Mouse (Mus musculus): ENCODE measurements around the gene Ptchd4. TPM values are rescaled to one million over a fixed set of nuclear protein-coding genes. Genes with fewer than 3 reads are reported as not detected.

Gene Ptchd4
- polyA plus RNA-seq (2016; fragmentation: Nextera tagmentation; extraction: Ambion mirVana), result 4.2 and 4.6 TPM in 2 replicates

GRCm38 (mm10) chr17:42315669-42316611 is at the start of gene Ptchd4:
Gene Ptchd4 (plus strand): TSS chr17:42315947.
- H3K4me1 ChIP-seq, result peaks cover 24% of the 10 kb centered on the region
- H3K27ac ChIP-seq, result peak within 1 kb of the TSS; percentile 89
- under 1% methylated on average over 54 of the region's 56 CpGs for WGBS
- H3K4me3 ChIP-seq, result peak within 1 kb of the TSS; percentile 72
- peaks cover 18% of the 10 kb centered on the region for H3K27me3 ChIP-seq (ENCODE audit: poor library complexity, severe bottlenecking)
- no peaks in the 10 kb centered on the region for H3K9me3 ChIP-seq
- no peaks in the 10 kb centered on the region for H3K36me3 ChIP-seq (replicated peaks)
- peak; percentile 54 for DNase-seq (ENCODE audit: extremely low spot score, low spot score)

GRCm38 (mm10) chr17:42276861-42277260 is 38.9 kb upstream of the Ptchd4 start:
- Histone ChIP-seq H3K4me1 (no peaks in the 10 kb centered on the region), H3K4me3 (no peak overlapping the region), H3K9me3 (no peaks in the 10 kb centered on the region), H3K36me3 (replicated peaks) (no peaks in the 10 kb centered on the region), H3K27me3 (ENCODE audit: poor library complexity, severe bottlenecking) (no peaks in the 10 kb centered on the region), H3K27ac (no peak overlapping the region)
- no peak for DNase-seq (ENCODE audit: extremely low spot score, low spot score)
- WGBS, result 94% methylated on average over 2 of the region's 2 CpGs

- Histone ChIP-seq H3K27ac (no peak overlapping the region), H3K27me3 (ENCODE audit: poor library complexity, severe bottlenecking) (no peaks in the 10 kb centered on the region), H3K4me3 (no peak overlapping the region), H3K4me1 (no peaks in the 10 kb centered on the region), H3K36me3 (replicated peaks) (no peaks in the 10 kb centered on the region), H3K9me3 (no peaks in the 10 kb centered on the region)
- WGBS, result 83% methylated on average over 1 of the region's 1 CpGs
- no peak for DNase-seq (ENCODE audit: extremely low spot score, low spot score)
Observed at GRCm38 (mm10) chr17:42284391-42284790, 31.4 kb upstream of the Ptchd4 start.

- no peaks in the 10 kb centered on the region for H3K4me1 ChIP-seq
- no peak overlapping the region for H3K27ac ChIP-seq
- WGBS, result 86% methylated on average over 3 of the region's 3 CpGs
- no peak for DNase-seq (ENCODE audit: extremely low spot score, low spot score)
- H3K27me3 ChIP-seq (ENCODE audit: poor library complexity, severe bottlenecking), result no peaks in the 10 kb centered on the region
- no peak overlapping the region for H3K4me3 ChIP-seq
- H3K36me3 ChIP-seq (replicated peaks), result no peaks in the 10 kb centered on the region
- no peaks in the 10 kb centered on the region for H3K9me3 ChIP-seq
Observed at GRCm38 (mm10) chr17:42286255-42286654, 29.5 kb upstream of the Ptchd4 start.

- no peaks in the 10 kb centered on the region for H3K27me3 ChIP-seq (ENCODE audit: poor library complexity, severe bottlenecking)
- H3K4me3 ChIP-seq, result no peak overlapping the region
- no peaks in the 10 kb centered on the region for H3K9me3 ChIP-seq
- H3K4me1 ChIP-seq, result no peaks in the 10 kb centered on the region
- H3K36me3 ChIP-seq (replicated peaks), result no peaks in the 10 kb centered on the region
- no peak for DNase-seq (ENCODE audit: extremely low spot score, low spot score)
- no peak overlapping the region for H3K27ac ChIP-seq
Observed at GRCm38 (mm10) chr17:42290341-42290740, 25.4 kb upstream of the Ptchd4 start.

DNA sequence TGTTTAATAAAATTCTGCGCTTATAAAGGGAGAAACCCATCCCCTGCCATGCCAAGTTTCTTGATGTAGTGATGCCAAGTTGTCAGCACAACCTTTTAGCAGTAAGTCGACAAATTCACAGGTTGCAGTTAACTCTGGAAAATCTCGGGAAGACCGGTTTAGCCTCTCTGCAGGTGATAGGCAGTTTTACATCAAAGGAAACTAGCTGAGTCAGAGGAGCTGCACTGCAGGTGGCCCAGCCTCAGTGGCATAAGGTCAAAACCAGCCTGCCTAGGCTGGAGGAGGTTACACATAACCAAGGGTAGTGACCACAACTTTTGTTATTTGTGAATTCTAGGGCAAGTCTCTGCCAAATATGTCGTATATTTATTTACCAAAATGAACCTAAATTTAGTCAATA is 24.0 kb upstream of the Ptchd4 start:
- no peak overlapping the region for H3K4me3 ChIP-seq
- H3K4me1 ChIP-seq, result no peaks in the 10 kb centered on the region
- H3K36me3 ChIP-seq (replicated peaks), result no peaks in the 10 kb centered on the region
- no peaks in the 10 kb centered on the region for H3K9me3 ChIP-seq
- no peaks in the 10 kb centered on the region for H3K27me3 ChIP-seq (ENCODE audit: poor library complexity, severe bottlenecking)
- DNase-seq (ENCODE audit: extremely low spot score, low spot score), result no peak
- 57% methylated on average over 5 of the region's 5 CpGs for WGBS
- H3K27ac ChIP-seq, result no peak overlapping the region

DNA sequence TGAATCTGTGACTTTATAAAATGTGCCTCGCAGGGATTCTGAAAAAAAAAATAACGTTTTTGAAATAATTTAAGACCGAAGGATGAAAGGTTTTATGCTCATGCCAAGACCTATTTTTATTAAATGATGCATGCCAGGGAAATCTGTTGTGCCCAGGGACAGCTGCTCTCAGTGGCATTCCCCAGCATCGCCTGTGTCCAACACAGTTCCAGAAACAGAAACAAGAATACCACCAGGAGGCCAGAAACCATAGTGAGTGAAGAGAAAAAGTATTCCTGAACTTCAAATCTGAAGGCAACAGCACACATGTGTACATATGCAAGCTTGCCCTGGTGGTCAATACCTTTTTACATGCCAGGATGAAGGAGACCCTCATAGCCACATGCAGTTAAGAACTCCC is 17.8 kb upstream of the Ptchd4 start:
- H3K36me3 ChIP-seq (replicated peaks), result no peaks in the 10 kb centered on the region
- no peak for DNase-seq (ENCODE audit: extremely low spot score, low spot score)
- WGBS, result 88% methylated on average over 4 of the region's 4 CpGs
- no peaks in the 10 kb centered on the region for H3K27me3 ChIP-seq (ENCODE audit: poor library complexity, severe bottlenecking)
- H3K4me1 ChIP-seq, result no peaks in the 10 kb centered on the region
- H3K4me3 ChIP-seq, result no peak overlapping the region
- no peak overlapping the region for H3K27ac ChIP-seq
- H3K9me3 ChIP-seq, result no peaks in the 10 kb centered on the region

DNA sequence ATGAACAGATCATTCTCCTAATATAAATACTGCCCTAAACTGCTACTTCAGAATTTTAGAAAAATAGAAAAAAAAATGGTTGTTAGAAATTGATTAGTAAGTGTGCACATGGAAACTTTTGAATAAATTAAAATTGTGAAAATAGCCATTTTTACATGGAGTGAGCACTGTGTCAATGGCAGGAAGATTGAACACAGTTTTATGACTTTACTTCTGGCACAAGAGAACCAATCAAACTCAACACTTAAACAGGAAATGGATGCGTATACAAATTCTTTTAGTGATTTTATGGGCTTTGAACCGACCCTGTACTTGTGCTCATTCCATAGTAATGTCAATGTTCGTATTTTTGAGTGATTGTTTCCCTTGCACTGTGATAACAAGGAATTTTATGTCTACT is 16.1 kb upstream of the Ptchd4 start:
- H3K36me3 ChIP-seq (replicated peaks), result no peaks in the 10 kb centered on the region
- H3K27me3 ChIP-seq (ENCODE audit: poor library complexity, severe bottlenecking), result no peaks in the 10 kb centered on the region
- H3K4me3 ChIP-seq, result no peak overlapping the region
- no peak for DNase-seq (ENCODE audit: extremely low spot score, low spot score)
- H3K9me3 ChIP-seq, result no peaks in the 10 kb centered on the region
- 90% methylated on average over 3 of the region's 3 CpGs for WGBS
- no peaks in the 10 kb centered on the region for H3K4me1 ChIP-seq
- H3K27ac ChIP-seq, result no peak overlapping the region

DNA sequence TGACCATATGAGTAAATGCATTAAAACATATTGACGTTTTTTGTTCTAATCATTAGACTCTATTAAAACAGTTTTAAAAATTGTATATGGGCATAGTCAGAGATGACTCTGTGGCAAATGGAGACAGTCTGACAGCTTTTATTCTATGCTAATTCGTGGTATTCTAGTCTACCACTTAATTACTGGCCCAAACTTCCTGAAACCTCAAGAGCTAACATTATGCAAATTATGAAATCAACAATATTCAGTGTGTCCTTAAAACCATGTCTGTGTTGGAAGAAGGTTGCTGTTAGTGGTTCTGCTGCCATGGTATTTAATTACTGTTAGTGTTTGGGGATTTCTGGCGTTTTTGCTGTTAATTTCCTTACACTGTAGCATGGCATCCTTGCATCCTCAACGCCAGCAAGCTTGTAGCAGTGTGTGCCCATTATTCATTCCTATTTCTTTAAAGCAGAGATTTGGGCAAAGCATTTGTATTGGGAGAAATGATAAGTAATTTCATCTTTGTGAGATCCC is 12.6 kb upstream of the Ptchd4 start:
- Histone ChIP-seq H3K36me3 (replicated peaks) (no peaks in the 10 kb centered on the region), H3K4me3 (no peak overlapping the region), H3K9me3 (no peaks in the 10 kb centered on the region), H3K4me1 (no peaks in the 10 kb centered on the region), H3K27ac (no peak overlapping the region), H3K27me3 (ENCODE audit: poor library complexity, severe bottlenecking) (no peaks in the 10 kb centered on the region)
- DNase-seq (ENCODE audit: extremely low spot score, low spot score), result no peak
- WGBS, result 80% methylated on average over 4 of the region's 4 CpGs

DNA sequence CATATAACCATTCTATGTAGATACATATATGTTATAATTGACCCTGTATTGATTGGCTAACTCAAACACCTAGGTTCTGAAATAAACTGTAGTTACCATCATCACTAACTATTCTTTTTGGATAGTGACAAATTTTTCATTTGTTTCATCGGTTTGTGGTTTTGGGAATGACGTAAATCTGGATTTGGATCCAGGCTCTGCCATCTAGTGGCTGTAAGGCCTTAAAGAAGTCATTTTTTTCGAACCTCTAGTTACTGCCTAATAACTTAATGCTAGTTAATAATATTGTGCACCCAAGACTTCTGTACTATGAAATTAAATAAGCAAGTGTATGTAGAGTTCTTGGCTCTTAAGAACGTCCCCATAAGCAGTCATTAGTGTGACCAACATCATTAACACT is 11.5 kb upstream of the Ptchd4 start:
- H3K27ac ChIP-seq, result no peak overlapping the region
- no peak overlapping the region for H3K4me3 ChIP-seq
- no peaks in the 10 kb centered on the region for H3K9me3 ChIP-seq
- DNase-seq (ENCODE audit: extremely low spot score, low spot score), result no peak
- H3K36me3 ChIP-seq (replicated peaks), result no peaks in the 10 kb centered on the region
- 74% methylated on average over 4 of the region's 4 CpGs for WGBS
- no peaks in the 10 kb centered on the region for H3K4me1 ChIP-seq
- H3K27me3 ChIP-seq (ENCODE audit: poor library complexity, severe bottlenecking), result no peaks in the 10 kb centered on the region

DNA sequence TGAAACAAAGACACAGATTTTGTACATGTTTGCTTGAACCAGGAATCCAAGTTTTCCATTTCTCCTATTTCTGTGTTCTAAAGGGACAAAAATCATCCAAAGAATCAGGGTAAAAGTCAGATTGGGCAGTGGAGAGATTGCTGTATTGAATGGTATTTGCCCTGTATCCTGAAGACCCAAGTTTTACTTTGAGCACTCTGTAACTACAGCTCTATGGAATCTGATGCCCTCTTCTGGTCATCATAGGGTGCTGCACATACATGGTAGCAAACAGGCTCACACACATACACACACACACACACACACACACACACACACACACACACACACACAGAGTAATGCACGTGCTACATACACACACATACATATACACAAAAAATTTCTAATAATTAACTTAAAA is 8.7 kb upstream of the Ptchd4 start:
- Histone ChIP-seq H3K27ac (no peak overlapping the region), H3K4me1 (no peaks in the 10 kb centered on the region), H3K27me3 (ENCODE audit: poor library complexity, severe bottlenecking) (no peaks in the 10 kb centered on the region), H3K36me3 (replicated peaks) (no peaks in the 10 kb centered on the region), H3K4me3 (no peak overlapping the region), H3K9me3 (no peaks in the 10 kb centered on the region)
- 88% methylated on average over 1 of the region's 1 CpGs for WGBS
- DNase-seq (ENCODE audit: extremely low spot score, low spot score), result no peak

GRCm38 (mm10) chr17:42310136-42310535 is 5.6 kb upstream of the Ptchd4 start:
- no peak for DNase-seq (ENCODE audit: extremely low spot score, low spot score)
- peaks cover 1% of the 10 kb centered on the region for H3K4me1 ChIP-seq
- H3K27ac ChIP-seq, result no peak overlapping the region
- no peaks in the 10 kb centered on the region for H3K36me3 ChIP-seq (replicated peaks)
- no peaks in the 10 kb centered on the region for H3K27me3 ChIP-seq (ENCODE audit: poor library complexity, severe bottlenecking)
- no peak overlapping the region for H3K4me3 ChIP-seq
- no peaks in the 10 kb centered on the region for H3K9me3 ChIP-seq

GRCm38 (mm10) chr17:42316612-42316982 is 850 bp downstream of the Ptchd4 start:
- Histone ChIP-seq H3K36me3 (replicated peaks) (no peaks in the 10 kb centered on the region), H3K4me3 (peak overlapping the region; percentile 72), H3K27ac (peak overlapping the region; percentile 89), H3K9me3 (no peaks in the 10 kb centered on the region), H3K27me3 (ENCODE audit: poor library complexity, severe bottlenecking) (peaks cover 18% of the 10 kb centered on the region), H3K4me1 (peaks cover 24% of the 10 kb centered on the region)
- DNase-seq (ENCODE audit: extremely low spot score, low spot score), result peak; percentile 36
- under 1% methylated on average over 22 of the region's 22 CpGs for WGBS

Measured in forebrain, embryonic 10.5 days (tissue).